Mouse (Mus musculus) retina, adult 2 months (tissue): Measurements from ENCODE around the gene Tmem98.

ENCODE experiments used
- DNase-seq: peaks from one replicate; pipeline ENCODE4 v3.0.0-alpha.2; 2012; ENCODE audit warnings: low read depth, low spot score

The Tmem98 gene

GRCm38 (mm10) chr11:80809993-80810821 is at the start of gene Tmem98:
Gene Tmem98 (plus strand): TSS chr11:80810175.
- no peak for DNase-seq

- DNase-seq, result no peak
Observed at GRCm38 (mm10) chr11:80761285-80761974, 48.5 kb upstream of the Tmem98 start.

- no peak for DNase-seq
Observed at GRCm38 (mm10) chr11:80762066-80762465, 47.9 kb upstream of the Tmem98 start.

GRCm38 (mm10) chr11:80766068-80766467 is 43.9 kb upstream of the Tmem98 start:
- no peak for DNase-seq

- no peak for DNase-seq
Observed at GRCm38 (mm10) chr11:80766472-80767319, 43.3 kb upstream of the Tmem98 start.

GRCm38 (mm10) chr11:80767320-80767617 is 42.7 kb upstream of the Tmem98 start:
- no peak for DNase-seq

- DNase-seq, result no peak
Observed at GRCm38 (mm10) chr11:80771186-80771585, 38.8 kb upstream of the Tmem98 start.

- DNase-seq, result no peak
Observed at GRCm38 (mm10) chr11:80771596-80772250, 38.3 kb upstream of the Tmem98 start.

- DNase-seq, result no peak
Observed at GRCm38 (mm10) chr11:80772595-80773210, 37.3 kb upstream of the Tmem98 start.

DNA sequence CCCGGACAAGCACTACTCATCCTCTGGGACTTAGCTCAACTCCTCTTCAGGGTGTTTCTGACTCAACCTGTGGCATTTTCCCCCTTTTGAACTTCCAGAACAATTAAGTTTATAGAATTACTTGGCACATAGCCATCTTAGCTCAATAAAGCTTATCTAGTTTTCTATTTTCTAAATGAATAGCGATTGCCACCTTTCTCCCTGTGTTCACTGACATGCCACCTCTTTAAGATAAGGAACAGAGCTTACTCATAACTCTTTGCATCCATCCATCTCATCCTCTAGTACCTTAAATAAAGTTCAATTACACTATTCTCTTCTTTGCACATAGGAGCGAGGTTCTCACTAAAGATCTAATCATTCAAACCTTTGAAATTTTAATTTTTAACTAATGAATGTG is 34.4 kb upstream of the Tmem98 start:
- no peak for DNase-seq

- no peak for DNase-seq
Observed at GRCm38 (mm10) chr11:80777708-80778107, 32.3 kb upstream of the Tmem98 start.

DNA sequence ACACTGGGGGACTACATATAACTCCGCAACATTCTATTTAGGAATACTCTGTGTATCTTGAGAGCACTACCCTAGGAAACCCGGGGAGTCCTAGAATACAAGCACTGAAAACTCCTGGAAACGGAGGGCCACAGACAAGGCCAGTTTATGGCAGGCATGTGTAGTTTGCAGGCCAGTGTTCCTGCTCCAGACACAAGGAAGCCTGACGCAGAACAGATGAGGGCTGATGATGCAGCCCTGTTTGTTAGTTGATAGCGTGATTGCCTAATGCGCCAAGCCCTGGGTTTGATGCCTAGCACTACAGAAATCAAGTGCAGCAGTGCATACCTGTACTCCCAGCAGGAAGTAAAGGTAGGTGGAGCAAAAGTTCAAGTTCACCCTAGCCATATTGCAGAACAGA is 31.8 kb upstream of the Tmem98 start:
- DNase-seq, result no peak

GRCm38 (mm10) chr11:80778916-80779526 is 31.0 kb upstream of the Tmem98 start:
- DNase-seq, result no peak

DNA sequence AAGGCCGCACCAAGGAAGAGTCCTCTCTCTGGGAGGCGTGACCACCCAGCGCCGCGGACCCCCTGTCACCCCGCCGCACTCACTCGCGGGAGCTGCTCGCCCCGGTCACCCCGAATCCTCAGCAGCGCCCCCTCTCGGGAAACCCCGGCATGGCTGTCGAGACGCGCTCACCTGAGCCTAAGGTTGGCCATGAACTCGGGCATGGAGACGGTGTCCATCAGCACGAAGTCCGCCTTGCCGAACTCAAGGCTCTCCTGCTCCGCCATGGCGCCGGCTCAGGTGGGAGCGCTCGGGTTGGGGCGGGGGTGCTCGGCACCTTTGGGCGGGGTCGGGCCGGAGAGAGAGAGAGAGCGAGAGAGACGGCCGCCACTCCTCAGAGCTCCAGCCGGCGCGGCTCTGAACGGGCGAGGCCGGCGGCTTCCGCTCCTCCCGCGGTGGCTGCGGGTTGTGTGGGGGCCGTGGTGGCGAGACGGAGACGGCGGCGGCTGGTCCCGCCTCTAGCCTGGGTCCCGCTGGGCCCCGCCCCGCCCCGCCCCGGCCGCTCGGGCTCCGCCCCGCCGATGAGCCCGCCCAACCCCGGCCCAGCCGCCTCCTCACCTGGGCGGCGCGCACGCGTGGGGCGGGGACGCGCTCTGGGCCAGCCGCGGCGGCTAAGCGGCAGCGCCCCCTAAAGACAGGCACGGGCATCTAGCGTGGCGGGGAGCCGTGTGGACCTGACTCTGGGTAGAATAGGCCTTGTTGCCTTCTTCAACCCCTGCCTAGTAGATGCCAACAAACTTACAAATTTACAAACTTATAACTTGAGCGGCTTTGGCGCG is 30.2 kb upstream of the Tmem98 start, which contains the start of gene Myo1d:
Gene Myo1d, minus strand, starts transcription at position 499 of the 818 bp plus-strand sequence.
- peak; percentile 75 for DNase-seq

- no peak for DNase-seq
Observed at GRCm38 (mm10) chr11:80781535-80781934, 28.4 kb upstream of the Tmem98 start.

DNA sequence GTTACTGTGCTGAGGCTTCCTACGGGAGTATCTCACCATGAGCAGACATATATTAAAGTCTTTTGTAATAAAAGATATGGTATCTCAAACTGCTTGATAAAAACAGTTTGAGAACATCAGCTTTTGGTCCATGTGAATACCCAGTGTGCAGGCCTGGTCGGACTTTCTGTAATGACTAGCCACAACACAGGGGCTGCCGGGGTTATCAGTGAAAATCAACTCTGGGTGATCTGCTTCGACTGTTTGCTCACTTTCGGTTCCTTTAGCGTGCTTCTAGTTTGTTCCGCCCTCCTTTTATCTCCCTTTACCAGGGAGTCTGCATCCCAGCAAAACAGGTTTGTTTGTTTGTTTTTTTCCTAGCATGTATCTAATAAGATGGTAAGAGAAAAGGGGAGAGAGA is 26.5 kb upstream of the Tmem98 start:
- no peak for DNase-seq

GRCm38 (mm10) chr11:80784294-80784743 is 25.7 kb upstream of the Tmem98 start:
- no peak for DNase-seq

DNA sequence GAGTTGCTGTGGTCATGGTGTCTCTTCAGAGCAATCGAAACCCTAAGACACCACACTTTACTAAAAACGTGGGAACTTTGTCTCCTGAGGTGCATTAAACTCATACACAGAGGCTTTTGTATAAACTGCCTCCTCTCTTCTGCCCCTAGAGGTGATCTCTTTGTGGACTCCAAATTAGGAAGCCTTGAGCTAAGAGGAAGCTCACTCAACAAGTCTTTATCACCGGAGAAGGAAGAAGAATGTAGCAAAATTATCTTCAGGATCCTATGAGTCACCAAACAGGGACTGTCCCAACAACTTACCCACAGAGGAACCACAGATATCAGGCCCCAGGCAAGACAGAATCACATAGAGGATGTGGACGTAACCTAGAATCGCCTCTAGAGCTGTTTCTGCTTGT is 24.3 kb upstream of the Tmem98 start:
- DNase-seq, result no peak

GRCm38 (mm10) chr11:80789647-80790240 is 20.2 kb upstream of the Tmem98 start:
- no peak for DNase-seq
